Mouse (Mus musculus) neural tube, embryonic 15.5 days (tissue): ENCODE measurements at regions not wholly inside any gene's neighbourhood (a gene's known extent, or its start where the extent isn't known, plus 50 kb on each side); places are given as distances from the start of the nearest gene placed in this dataset.

Experiments
- ATAC-seq: fragments of 200-750 bp; cut with Nextera tagmentation; 2 replicates; pipeline ENCODE4 v1.8.0; 2017; ENCODE audit warnings: mild to moderate bottlenecking, moderate TSS enrichment, moderate library complexity; ENCODE audit not compliant: low FRiP score
- H3K27ac ChIP-seq: fragments of 300-500 bp; sonication (generic); replicated peaks from 2 replicates; pipeline ENCODE4 v1.5.1; 2015; ENCODE audit warnings: mild to moderate bottlenecking, inconsistent platforms
- H3K27me3 ChIP-seq: fragments of 300-500 bp; sonication (generic); replicated peaks from 2 replicates; pipeline ENCODE4 v1.6.1; 2015; ENCODE audit warnings: inconsistent platforms
- H3K36me3 ChIP-seq: fragments of 300-500 bp; sonication (generic); 2 replicates; pipeline ENCODE4 v1.6.1; 2015; ENCODE audit warnings: inconsistent platforms
- H3K4me1 ChIP-seq: fragments of 300-500 bp; sonication (generic); 2 replicates; pipeline ENCODE4 v1.6.1; 2015; ENCODE audit warnings: inconsistent platforms
- H3K4me2 ChIP-seq: fragments of 300-500 bp; sonication (generic); 2 replicates; pipeline ENCODE4 v1.6.1; 2015; ENCODE audit warnings: inconsistent platforms, mild to moderate bottlenecking, moderate library complexity
- H3K4me3 ChIP-seq: fragments of 300-500 bp; sonication (generic); replicated peaks from 2 replicates; pipeline ENCODE4 v1.5.1; 2015; ENCODE audit warnings: mild to moderate bottlenecking, inconsistent platforms
- H3K9ac ChIP-seq: fragments of 300-500 bp; sonication (generic); replicated peaks from 2 replicates; pipeline ENCODE4 v1.6.1; 2015; ENCODE audit warnings: mild to moderate bottlenecking, inconsistent platforms
- H3K9me3 ChIP-seq: fragments of 300-500 bp; sonication (generic); replicated peaks from 2 replicates; pipeline ENCODE4 v1.6.1; 2016; ENCODE audit warnings: inconsistent platforms
- WGBS: fragments of 180-500 bp; shearing (Covaris S2); methylation state at CpG from one replicate; pipeline ENCODE4 v1.1.7; 2015; ENCODE audit warnings: mixed read lengths; 5-methylcytosine and 5-hydroxymethylcytosine counted together

DNA sequence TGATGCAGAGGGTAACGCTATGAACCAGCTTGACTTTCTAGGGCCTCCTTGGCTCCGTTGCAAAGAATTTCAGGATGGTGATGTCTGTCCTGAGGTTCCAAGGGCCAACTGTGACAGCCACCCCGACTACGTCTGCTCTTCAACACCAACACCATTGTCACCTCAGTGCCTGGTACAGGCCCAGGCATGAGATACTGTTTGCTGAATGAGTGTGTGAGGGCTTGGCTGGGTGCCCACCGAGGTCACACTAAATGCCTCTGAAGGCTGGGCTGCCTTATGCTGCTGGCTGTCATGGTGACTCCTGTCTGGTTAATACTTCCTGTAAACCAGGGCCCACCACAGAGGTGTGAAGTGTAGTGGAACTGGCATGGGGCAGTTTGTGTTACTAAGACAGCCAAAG is 279.5 kb upstream of the Kcnab2 start:
- Histone ChIP-seq H3K27me3 (no peaks in the 10 kb centered on the region), H3K4me1 (peaks cover 14% of the 10 kb centered on the region), H3K4me2 (no peak overlapping the region), H3K36me3 (no peaks in the 10 kb centered on the region), H3K9me3 (no peaks in the 10 kb centered on the region), H3K4me3 (no peak overlapping the region), H3K9ac (no peak overlapping the region), H3K27ac (no peak overlapping the region)
- ATAC-seq = no peak
- 85% methylated on average over 5 of the region's 5 CpGs for WGBS

DNA sequence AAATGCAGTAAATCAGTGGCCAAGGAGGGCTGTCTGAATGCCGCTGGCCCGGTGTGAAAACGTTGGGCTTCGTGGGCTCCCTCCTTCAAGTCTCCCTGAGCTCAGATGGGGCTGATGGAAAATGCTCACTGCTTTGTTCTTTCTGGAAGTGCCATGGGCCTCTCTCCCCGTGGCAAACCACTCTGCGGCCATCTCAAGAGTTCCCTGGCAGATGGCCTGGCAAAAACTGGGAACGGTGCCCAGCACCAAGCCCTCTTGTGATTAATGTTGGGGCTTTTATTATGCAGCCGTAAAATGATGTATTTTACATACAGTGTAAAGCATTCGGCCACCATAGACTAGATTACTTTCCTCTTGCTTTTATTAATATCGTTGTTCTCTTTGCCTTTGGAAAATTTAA is 278.9 kb upstream of the Kcnab2 start:
- Histone ChIP-seq H3K27ac (peak overlapping the region; percentile 67), H3K4me1 (peaks cover 14% of the 10 kb centered on the region), H3K27me3 (no peaks in the 10 kb centered on the region), H3K4me2 (no peak overlapping the region), H3K9ac (no peak overlapping the region), H3K9me3 (no peaks in the 10 kb centered on the region), H3K36me3 (no peaks in the 10 kb centered on the region), H3K4me3 (no peak overlapping the region)
- ATAC-seq = no peak; the same call in 1 of the 2 replicates
- 23% methylated on average over 10 of the region's 10 CpGs for WGBS

DNA sequence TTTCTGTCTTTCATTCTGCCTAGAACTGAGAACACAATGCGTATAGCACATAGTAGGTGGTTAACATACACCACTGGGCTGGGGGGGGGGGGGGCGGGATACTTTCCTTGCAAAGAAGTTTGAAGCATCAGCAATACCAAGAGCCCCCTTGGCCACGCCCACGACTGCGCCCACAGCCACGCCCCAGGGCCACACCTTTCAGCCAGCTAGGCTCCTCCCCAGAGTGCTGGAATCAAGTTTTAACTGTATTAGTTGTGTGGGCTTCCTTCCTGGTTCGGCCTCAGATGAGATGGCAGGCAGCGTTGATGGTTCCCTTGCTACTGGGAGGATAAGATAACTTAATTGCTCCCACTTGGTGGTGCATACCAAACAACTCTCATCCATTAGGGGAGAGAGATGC is 278.1 kb upstream of the Kcnab2 start:
- 81% methylated on average over 8 of the region's 8 CpGs for WGBS

GRCm38 (mm10) chr4:152744366-152744765 is 266.7 kb upstream of the Kcnab2 start:
- WGBS = 15% methylated on average over 11 of the region's 11 CpGs
- Histone ChIP-seq H3K4me2 (no peak overlapping the region), H3K36me3 (no peaks in the 10 kb centered on the region), H3K27me3 (no peaks in the 10 kb centered on the region), H3K27ac (no peak overlapping the region), H3K9ac (no peak overlapping the region), H3K4me3 (no peak overlapping the region), H3K4me1 (peaks cover 9% of the 10 kb centered on the region), H3K9me3 (no peaks in the 10 kb centered on the region)
- ATAC-seq = no peak

More for the DNA sequence above, 278.1 kb upstream of the Kcnab2 start:
- no peak for ATAC-seq
- Histone ChIP-seq H3K4me3 (no peak overlapping the region), H3K9ac (no peak overlapping the region), H3K36me3 (no peaks in the 10 kb centered on the region), H3K27me3 (no peaks in the 10 kb centered on the region), H3K27ac (peak overlapping the region; percentile 67), H3K9me3 (no peaks in the 10 kb centered on the region), H3K4me2 (no peak overlapping the region), H3K4me1 (peaks cover 14% of the 10 kb centered on the region)

GRCm38 (mm10) chr4:152733017-152733416 is 255.3 kb upstream of the Kcnab2 start:
- no peak for ATAC-seq
- 87% methylated on average over 2 of the region's 2 CpGs for WGBS
- H3K9me3 ChIP-seq = no peaks in the 10 kb centered on the region
- no peaks in the 10 kb centered on the region for H3K27me3 ChIP-seq
- no peak overlapping the region for H3K4me3 ChIP-seq
- no peak overlapping the region for H3K4me2 ChIP-seq
- 0 out of 2 replicates have a peak, but pooled peaks cover 2% of the 10 kb centered on the region for H3K4me1 ChIP-seq
- no peaks in the 10 kb centered on the region for H3K36me3 ChIP-seq
- no peak overlapping the region for H3K27ac ChIP-seq
- H3K9ac ChIP-seq = no peak overlapping the region

DNA sequence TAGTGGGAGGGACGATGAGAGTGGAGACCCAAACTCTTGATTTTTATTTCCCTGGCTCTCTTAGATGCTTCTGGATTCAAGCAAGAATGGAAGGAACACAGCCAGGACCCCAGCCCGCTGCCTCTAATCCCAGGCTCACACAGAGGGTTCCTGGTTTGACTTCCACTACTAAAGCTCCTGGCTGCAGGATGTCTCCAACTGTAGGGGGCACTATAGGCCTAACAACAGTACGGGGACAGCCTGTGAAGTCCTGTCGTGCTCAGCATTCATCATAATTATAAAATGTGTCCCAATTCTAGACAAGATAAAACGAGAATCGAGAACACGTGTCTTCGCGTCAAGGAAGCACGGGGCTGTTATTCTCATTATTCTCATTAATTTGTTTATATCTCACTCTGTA is 254.3 kb upstream of the Kcnab2 start:
- ATAC-seq = peak; percentile 31; the same call in 1 of the 2 replicates

GRCm38 (mm10) chr4:152731082-152731720 is 253.5 kb upstream of the Kcnab2 start:
- no peaks in the 10 kb centered on the region for H3K27me3 ChIP-seq
- no peak overlapping the region for H3K4me2 ChIP-seq
- H3K27ac ChIP-seq = no peak overlapping the region
- no peak overlapping the region for H3K9ac ChIP-seq
- H3K4me3 ChIP-seq = no peak overlapping the region
- no peaks in the 10 kb centered on the region for H3K36me3 ChIP-seq
- peaks cover 4% of the 10 kb centered on the region for H3K4me1 ChIP-seq
- no peak for ATAC-seq
- no peaks in the 10 kb centered on the region for H3K9me3 ChIP-seq
- WGBS = 73% methylated on average over 10 of the region's 10 CpGs

More for the DNA sequence above, 254.3 kb upstream of the Kcnab2 start:
- 0 out of 2 replicates have a peak, but pooled peaks cover 2% of the 10 kb centered on the region for H3K4me1 ChIP-seq
- no peak overlapping the region for H3K4me3 ChIP-seq
- WGBS = 53% methylated on average over 10 of the region's 10 CpGs
- no peak overlapping the region for H3K4me2 ChIP-seq
- no peaks in the 10 kb centered on the region for H3K27me3 ChIP-seq
- no peak overlapping the region for H3K9ac ChIP-seq
- no peak overlapping the region for H3K27ac ChIP-seq
- H3K36me3 ChIP-seq = no peaks in the 10 kb centered on the region
- H3K9me3 ChIP-seq = no peaks in the 10 kb centered on the region

DNA sequence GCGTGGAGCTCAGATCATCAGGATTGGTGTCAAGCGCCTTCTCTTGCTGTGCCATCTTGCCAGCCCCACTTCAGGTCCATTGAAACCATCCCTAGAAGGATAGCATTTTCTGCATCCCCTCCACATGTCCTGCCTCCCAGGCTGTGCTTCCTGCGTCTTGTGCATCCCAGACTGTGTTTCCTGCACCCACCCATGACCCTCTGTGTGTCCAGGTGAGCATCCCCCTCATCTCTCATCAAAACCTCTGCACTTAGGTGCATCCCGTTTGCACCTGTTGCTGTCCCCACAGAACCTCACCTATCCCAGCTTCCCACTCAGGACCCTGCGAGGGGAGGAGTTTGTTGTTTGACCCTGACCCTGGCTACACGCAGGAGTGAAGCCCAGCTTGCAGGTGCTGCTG is 251.8 kb upstream of the Kcnab2 start:
- no peaks in the 10 kb centered on the region for H3K36me3 ChIP-seq
- H3K9ac ChIP-seq = no peak overlapping the region
- WGBS = 90% methylated on average over 6 of the region's 6 CpGs
- H3K27me3 ChIP-seq = no peaks in the 10 kb centered on the region
- ATAC-seq = no peak
- no peaks in the 10 kb centered on the region for H3K9me3 ChIP-seq
- H3K4me3 ChIP-seq = no peak overlapping the region
- no peak overlapping the region for H3K27ac ChIP-seq
- no peak overlapping the region for H3K4me2 ChIP-seq
- peaks cover 22% of the 10 kb centered on the region for H3K4me1 ChIP-seq

DNA sequence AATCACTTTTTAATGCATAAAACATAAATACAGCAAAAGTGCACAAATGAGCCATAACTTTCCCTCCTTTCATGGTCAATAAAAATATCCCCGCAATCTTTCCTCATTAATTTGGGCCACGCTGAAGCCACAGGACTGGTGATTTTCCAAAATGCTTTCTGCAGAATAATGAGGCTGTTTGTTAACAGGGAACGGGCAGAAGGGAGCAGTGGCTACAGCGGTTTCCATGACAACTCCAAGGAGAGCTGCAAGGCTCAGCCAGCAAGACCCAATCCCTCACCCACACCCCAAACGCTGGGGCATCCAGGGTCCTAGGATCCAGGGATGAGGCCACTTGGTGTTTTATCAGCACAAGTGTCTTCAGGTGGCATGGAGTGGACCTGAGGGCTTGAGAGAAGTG is 248.2 kb upstream of the Kcnab2 start:
- Histone ChIP-seq H3K36me3 (no peaks in the 10 kb centered on the region), H3K9me3 (no peaks in the 10 kb centered on the region), H3K27me3 (no peaks in the 10 kb centered on the region), H3K4me3 (no peak overlapping the region), H3K9ac (no peak overlapping the region), H3K4me1 (peaks cover 21% of the 10 kb centered on the region), H3K4me2 (no peak overlapping the region), H3K27ac (no peak overlapping the region; the same call in none of the 2 replicates)
- 0 out of 2 replicates have a peak, but pooled peaks have one; percentile 59 for ATAC-seq
- WGBS = 17% methylated on average over 5 of the region's 5 CpGs

GRCm38 (mm10) chr4:152725423-152725822 is 247.8 kb upstream of the Kcnab2 start:
- peaks cover 21% of the 10 kb centered on the region for H3K4me1 ChIP-seq
- no peak overlapping the region for H3K9ac ChIP-seq
- H3K27me3 ChIP-seq = no peaks in the 10 kb centered on the region
- 37% methylated on average over 6 of the region's 6 CpGs for WGBS
- no peak overlapping the region; the same call in 1 of the 2 replicates for H3K27ac ChIP-seq
- no peaks in the 10 kb centered on the region for H3K9me3 ChIP-seq
- no peaks in the 10 kb centered on the region for H3K36me3 ChIP-seq
- no peak for ATAC-seq
- no peak overlapping the region for H3K4me3 ChIP-seq
- H3K4me2 ChIP-seq = no peak overlapping the region

DNA sequence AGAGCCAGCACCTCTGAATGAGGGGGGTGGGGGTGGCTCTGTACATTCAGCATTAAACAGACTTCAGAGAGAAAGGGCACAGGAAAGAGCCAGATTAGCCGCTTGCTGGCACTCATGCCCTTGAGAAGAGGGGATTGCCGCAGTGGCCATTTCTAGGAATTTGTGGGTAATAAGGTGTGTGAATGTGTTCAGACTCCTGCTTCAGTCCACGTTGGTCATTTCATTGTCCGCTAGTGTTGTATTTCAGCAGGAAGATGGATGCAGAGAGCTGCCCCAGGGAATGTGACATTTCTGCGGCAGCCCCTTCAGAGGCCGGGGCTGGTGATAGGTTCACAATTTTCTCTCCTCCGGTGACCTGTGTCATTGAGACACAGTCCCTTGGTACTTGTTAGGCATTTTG is 247.1 kb upstream of the Kcnab2 start:
- 71% methylated on average over 7 of the region's 7 CpGs for WGBS

DNA sequence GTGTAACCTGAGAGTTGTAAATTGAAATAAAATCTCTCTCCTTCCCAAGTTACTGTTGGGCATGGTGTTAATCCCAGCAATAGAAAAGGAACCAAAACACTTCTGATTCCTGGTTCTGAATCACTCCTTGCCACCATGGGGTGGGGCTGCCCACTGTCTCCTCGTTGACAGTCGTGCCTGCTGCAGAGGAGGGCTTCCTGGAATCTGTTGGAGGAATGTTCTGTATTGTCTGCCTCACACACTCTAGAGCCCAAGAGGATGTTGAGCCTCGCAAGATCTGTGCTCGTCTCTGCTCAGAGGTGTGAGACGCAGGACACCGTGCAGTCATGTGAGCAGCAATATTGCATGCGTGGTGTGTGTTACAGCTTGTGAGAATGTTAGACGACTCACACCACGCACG is 246.4 kb upstream of the Kcnab2 start:
- Histone ChIP-seq H3K36me3 (no peaks in the 10 kb centered on the region), H3K4me3 (no peak overlapping the region), H3K27ac (no peak overlapping the region), H3K4me2 (no peak overlapping the region), H3K9me3 (no peaks in the 10 kb centered on the region), H3K9ac (no peak overlapping the region), H3K4me1 (peaks cover 30% of the 10 kb centered on the region), H3K27me3 (no peaks in the 10 kb centered on the region)
- 78% methylated on average over 10 of the region's 10 CpGs for WGBS
- ATAC-seq = no peak

More for the DNA sequence above, 247.1 kb upstream of the Kcnab2 start:
- H3K4me2 ChIP-seq = no peak overlapping the region
- H3K9me3 ChIP-seq = no peaks in the 10 kb centered on the region
- no peak overlapping the region for H3K9ac ChIP-seq
- no peaks in the 10 kb centered on the region for H3K27me3 ChIP-seq
- H3K4me3 ChIP-seq = no peak overlapping the region
- ATAC-seq = no peak
- no peaks in the 10 kb centered on the region for H3K36me3 ChIP-seq
- H3K4me1 ChIP-seq = peaks cover 23% of the 10 kb centered on the region
- no peak overlapping the region for H3K27ac ChIP-seq
